Mouse (Mus musculus): Measurements from ENCODE around the gene Mast4. TPM values are rescaled to one million over a fixed set of nuclear protein-coding genes. Genes with fewer than 3 reads are reported as not detected.

Mast4 gene
- polyA plus RNA-seq, 2 experiments, result 0.71 to 1.5 TPM

- Histone ChIP-seq H3K27ac (no peak overlapping the region), H3K27me3 (ENCODE audit: control insufficient read depth, insufficient read depth, low read length) (no peaks in the 10 kb centered on the region), H3K4me3 (ENCODE audit: insufficient read depth in 1 of 2, low read depth in 2 of 2, low read length in 2 of 2) (no peak overlapping the region), H3K36me3 (replicated peaks; ENCODE audit: control insufficient read depth, insufficient read depth, low read depth) (no peaks in the 10 kb centered on the region), H3K9me3 (ENCODE audit: control insufficient read depth, low read length) (no peaks in the 10 kb centered on the region), H3K4me1 (replicated peaks; ENCODE audit: control insufficient read depth in 2 of 2, insufficient read depth in 2 of 2, low read length in 1 of 2) (no peaks in the 10 kb centered on the region), H3K9ac (replicated peaks) (no peak overlapping the region), H3K4me2 (ENCODE audit: low read depth) (no peak overlapping the region)
- 46% methylated on average over 1 of the region's 1 CpGs for WGBS (ENCODE audit: insufficient replicate concordance)
- no peak for TF ChIP-seq CTCF (IDR thresholded peaks at IDR 0.05; ENCODE audit: low read depth)
- TF ChIP-seq EP300 (IDR thresholded peaks at IDR 0.05; ENCODE audit: low read depth), result no peak
- ATAC-seq (ENCODE audit: insufficient read depth), result no peak
- no peak for DNase-seq (ENCODE audit: low read depth in 3 of 3, low spot score in 3 of 3)
Measured at GRCm38 (mm10) chr13:103203376-103203895, 130.9 kb downstream of the Mast4 start.

- H3K9ac ChIP-seq (replicated peaks), result no peak overlapping the region
- WGBS (ENCODE audit: insufficient replicate concordance), result 62% methylated on average over 10 of the region's 10 CpGs
- H3K4me2 ChIP-seq (ENCODE audit: low read depth), result no peak overlapping the region
- TF ChIP-seq CTCF (IDR thresholded peaks at IDR 0.05; ENCODE audit: low read depth) (no peak), EP300 (IDR thresholded peaks at IDR 0.05; ENCODE audit: low read depth) (no peak)
- no peaks in the 10 kb centered on the region for H3K36me3 ChIP-seq (replicated peaks; ENCODE audit: control insufficient read depth, insufficient read depth, low read depth)
- H3K9me3 ChIP-seq (ENCODE audit: control insufficient read depth, low read length), result no peaks in the 10 kb centered on the region
- DNase-seq (ENCODE audit: low read depth in 3 of 3, low spot score in 3 of 3), result no peak
- no peak overlapping the region for H3K4me3 ChIP-seq (ENCODE audit: insufficient read depth in 1 of 2, low read depth in 2 of 2, low read length in 2 of 2)
- no peak for ATAC-seq (ENCODE audit: insufficient read depth)
- no peak overlapping the region for H3K27ac ChIP-seq
- no peaks in the 10 kb centered on the region for H3K27me3 ChIP-seq (ENCODE audit: control insufficient read depth, insufficient read depth, low read length)
- H3K4me1 ChIP-seq (replicated peaks; ENCODE audit: control insufficient read depth in 2 of 2, insufficient read depth in 2 of 2, low read length in 1 of 2), result no peaks in the 10 kb centered on the region
Measured at GRCm38 (mm10) chr13:103201016-103201760, 133.1 kb downstream of the Mast4 start.

- Histone ChIP-seq H3K4me2 (ENCODE audit: low read depth) (no peak overlapping the region), H3K4me3 (ENCODE audit: insufficient read depth in 1 of 2, low read depth in 2 of 2, low read length in 2 of 2) (no peak overlapping the region), H3K27ac (no peak overlapping the region), H3K27me3 (ENCODE audit: control insufficient read depth, insufficient read depth, low read length) (no peaks in the 10 kb centered on the region), H3K36me3 (replicated peaks; ENCODE audit: control insufficient read depth, insufficient read depth, low read depth) (no peaks in the 10 kb centered on the region), H3K9ac (replicated peaks) (no peak overlapping the region), H3K4me1 (replicated peaks; ENCODE audit: control insufficient read depth in 2 of 2, insufficient read depth in 2 of 2, low read length in 1 of 2) (no peaks in the 10 kb centered on the region), H3K9me3 (ENCODE audit: control insufficient read depth, low read length) (no peaks in the 10 kb centered on the region)
- no peak for TF ChIP-seq CTCF (IDR thresholded peaks at IDR 0.05; ENCODE audit: low read depth)
- no peak for TF ChIP-seq EP300 (IDR thresholded peaks at IDR 0.05; ENCODE audit: low read depth)
- ATAC-seq (ENCODE audit: insufficient read depth) (no peak), DNase-seq (ENCODE audit: low read depth in 3 of 3, low spot score in 3 of 3) (no peak)
- WGBS (ENCODE audit: insufficient replicate concordance), result 32% methylated on average over 2 of the region's 2 CpGs
Measured at GRCm38 (mm10) chr13:103199823-103200660, 134.3 kb downstream of the Mast4 start.

- TF ChIP-seq CTCF (IDR thresholded peaks at IDR 0.05; ENCODE audit: low read depth) (no peak), EP300 (IDR thresholded peaks at IDR 0.05; ENCODE audit: low read depth) (no peak)
- Histone ChIP-seq H3K4me3 (ENCODE audit: insufficient read depth in 1 of 2, low read depth in 2 of 2, low read length in 2 of 2) (no peak overlapping the region), H3K4me1 (replicated peaks; ENCODE audit: control insufficient read depth in 2 of 2, insufficient read depth in 2 of 2, low read length in 1 of 2) (no peaks in the 10 kb centered on the region), H3K27ac (no peak overlapping the region), H3K4me2 (ENCODE audit: low read depth) (no peak overlapping the region), H3K27me3 (ENCODE audit: control insufficient read depth, insufficient read depth, low read length) (no peaks in the 10 kb centered on the region), H3K9ac (replicated peaks) (no peak overlapping the region), H3K36me3 (replicated peaks; ENCODE audit: control insufficient read depth, insufficient read depth, low read depth) (no peaks in the 10 kb centered on the region), H3K9me3 (ENCODE audit: control insufficient read depth, low read length) (no peaks in the 10 kb centered on the region)
- WGBS (ENCODE audit: insufficient replicate concordance), result 66% methylated on average over 9 of the region's 9 CpGs
- no peak for DNase-seq (ENCODE audit: low read depth in 3 of 3, low spot score in 3 of 3)
- ATAC-seq (ENCODE audit: insufficient read depth), result no peak
Measured at GRCm38 (mm10) chr13:103198210-103198940, 135.9 kb downstream of the Mast4 start.

Data from liver, embryonic 14.5 days (tissue).